Mouse (Mus musculus) stomach, embryonic 16.5 days (tissue): ENCODE measurements around the gene Nxnl1. TPM values are rescaled to one million over a fixed set of nuclear protein-coding genes. Genes with fewer than 3 reads are reported as not detected.

Experiments used
- ATAC-seq: fragments of 200-750 bp; cut with Nextera tagmentation; 2 replicates; pipeline ENCODE4 v1.8.0; 2017; ENCODE audit warnings: moderate number of reproducible peaks, moderate TSS enrichment; ENCODE audit not compliant: insufficient read depth, low FRiP score
- H3K27ac ChIP-seq: fragments of 300-500 bp; sonication (generic); 2 replicates; pipeline ENCODE4 v1.5.1; 2014; ENCODE audit warnings: low read length
- H3K27me3 ChIP-seq: fragments of 300-500 bp; sonication (generic); 2 replicates; pipeline ENCODE4 v1.6.1; 2014; ENCODE audit warnings: low read length, control low read depth, mixed read lengths; ENCODE audit not compliant: control insufficient read depth, insufficient read depth
- H3K36me3 ChIP-seq: fragments of 300-500 bp; sonication (generic); 2 replicates; pipeline ENCODE4 v1.6.1; 2014; ENCODE audit warnings: low read length; ENCODE audit not compliant: control insufficient read depth, insufficient read depth
- H3K4me1 ChIP-seq: fragments of 300-500 bp; sonication (generic); 2 replicates; pipeline ENCODE4 v1.6.1; 2014; ENCODE audit warnings: low read length, control low read depth, mixed read lengths; ENCODE audit not compliant: control insufficient read depth, insufficient read depth
- H3K4me2 ChIP-seq: fragments of 300-500 bp; sonication (generic); 2 replicates; pipeline ENCODE4 v1.6.1; 2014; ENCODE audit warnings: low read depth, low read length, mixed read lengths
- H3K4me3 ChIP-seq: fragments of 300-500 bp; sonication (generic); replicated peaks from 2 replicates; pipeline ENCODE4 v1.5.1; 2014; ENCODE audit warnings: mild to moderate bottlenecking, low read length
- H3K9ac ChIP-seq: fragments of 300-500 bp; sonication (generic); 2 replicates; pipeline ENCODE4 v1.6.1; 2014; ENCODE audit warnings: low read length
- H3K9me3 ChIP-seq: fragments of 300-500 bp; sonication (generic); replicated peaks from 2 replicates; pipeline ENCODE4 v1.6.1; 2016; ENCODE audit warnings: low read length, control low read depth; ENCODE audit not compliant: control insufficient read depth
- WGBS: fragments of 180-500 bp; shearing (Covaris S2); extraction: QIAGEN DNeasy Blood & Tissue Kit; methylation state at CpG from one replicate; pipeline ENCODE4 v1.1.7; 2014; 5-methylcytosine and 5-hydroxymethylcytosine counted together
- polyA plus RNA-seq: library from polyadenylated mRNA; unstranded; fragments of >200 nt; fragmentation: Nextera tagmentation; extraction: Ambion mirVana; gene quantifications from 2 replicates; pipeline ENCODE4 v1.2.1, GENCODE M21; 2015

Gene Nxnl1
- polyA plus RNA-seq, 1 experiment from 2014 or later = 0.08 TPM

- Histone ChIP-seq H3K9ac (no peak overlapping the region), H3K27ac (0 out of 2 replicates have a peak overlapping the region, but pooled peaks have one; percentile 15), H3K27me3 (peaks cover 2% of the 10 kb centered on the region), H3K4me3 (no peak overlapping the region), H3K4me2 (no peak overlapping the region), H3K9me3 (no peaks in the 10 kb centered on the region), H3K36me3 (no peaks in the 10 kb centered on the region), H3K4me1 (peaks cover 8% of the 10 kb centered on the region; the same call in 1 of the 2 replicates)
- no peak for ATAC-seq
- 43% methylated on average over 6 of the region's 6 CpGs for WGBS
These were observed 13.6 kb downstream of the Nxnl1 start for GRCm38 (mm10) chr8:71552770-71553169.

DNA sequence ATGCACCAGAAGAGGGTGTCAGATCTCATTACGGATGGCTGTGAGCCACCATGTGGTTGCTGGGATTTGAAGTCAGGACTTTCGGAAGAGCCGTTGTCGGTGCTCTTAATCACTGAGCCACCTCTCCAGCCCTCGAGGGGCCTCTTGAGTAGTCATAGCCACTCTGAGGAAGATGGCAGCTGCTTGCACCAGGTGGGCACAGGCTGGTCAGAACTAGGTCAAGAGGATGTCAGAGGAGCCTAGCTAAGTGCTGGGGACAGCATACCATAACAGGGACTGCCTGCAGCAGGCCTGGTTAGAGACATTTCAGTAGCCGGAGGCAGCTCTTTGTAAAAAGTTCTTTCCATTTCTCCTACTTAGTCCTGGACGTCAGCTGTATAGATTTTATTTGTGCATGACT, 15.6 kb downstream of the Nxnl1 start:
- no peaks in the 10 kb centered on the region for H3K27me3 ChIP-seq
- peaks cover 8% of the 10 kb centered on the region; the same call in 1 of the 2 replicates for H3K4me1 ChIP-seq
- ATAC-seq = no peak
- no peak overlapping the region for H3K4me2 ChIP-seq
- no peak overlapping the region for H3K9ac ChIP-seq
- H3K36me3 ChIP-seq = no peaks in the 10 kb centered on the region
- no peaks in the 10 kb centered on the region for H3K9me3 ChIP-seq
- H3K27ac ChIP-seq = no peak overlapping the region
- no peak overlapping the region for H3K4me3 ChIP-seq
- WGBS = 65% methylated on average over 7 of the region's 7 CpGs

GRCm38 (mm10) chr8:71547590-71547989, 18.8 kb downstream of the Nxnl1 start:
- 87% methylated on average over 7 of the region's 7 CpGs for WGBS

DNA sequence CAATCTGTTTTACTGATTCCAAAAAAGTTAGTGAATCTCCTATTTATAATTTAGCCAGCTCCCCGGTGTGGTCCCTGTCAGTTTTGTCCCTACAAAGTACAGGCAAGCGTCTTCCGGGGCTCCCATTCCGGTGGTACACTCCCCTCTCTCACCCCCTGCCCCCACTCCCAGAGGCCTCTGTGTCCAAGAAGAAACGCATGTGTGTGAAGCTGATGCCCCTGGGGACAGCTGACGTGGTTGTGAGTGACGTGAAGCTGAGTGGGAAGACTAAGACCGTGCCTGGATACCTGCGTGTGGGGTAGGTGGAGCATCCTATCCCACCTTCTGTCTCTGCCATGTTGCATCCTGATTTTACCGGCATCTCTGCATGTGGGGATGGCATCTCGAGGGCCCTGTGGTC, 21.3 kb downstream of the Nxnl1 start:
- WGBS = 88% methylated on average over 11 of the region's 11 CpGs
- Histone ChIP-seq H3K9ac (no peak overlapping the region), H3K4me2 (no peak overlapping the region), H3K9me3 (no peaks in the 10 kb centered on the region), H3K4me3 (no peak overlapping the region), H3K27me3 (no peaks in the 10 kb centered on the region), H3K4me1 (peaks cover 7% of the 10 kb centered on the region; the same call in 1 of the 2 replicates), H3K27ac (no peak overlapping the region), H3K36me3 (no peaks in the 10 kb centered on the region)
- no peak for ATAC-seq

More at GRCm38 (mm10) chr8:71547590-71547989, 18.8 kb downstream of the Nxnl1 start:
- H3K4me1 ChIP-seq = peaks cover 10% of the 10 kb centered on the region; the same call in 1 of the 2 replicates
- H3K9ac ChIP-seq = no peak overlapping the region
- no peak for ATAC-seq
- no peaks in the 10 kb centered on the region for H3K27me3 ChIP-seq
- no peak overlapping the region for H3K4me2 ChIP-seq
- no peaks in the 10 kb centered on the region for H3K36me3 ChIP-seq
- no peak overlapping the region for H3K27ac ChIP-seq
- H3K4me3 ChIP-seq = no peak overlapping the region
- H3K9me3 ChIP-seq = no peaks in the 10 kb centered on the region

DNA sequence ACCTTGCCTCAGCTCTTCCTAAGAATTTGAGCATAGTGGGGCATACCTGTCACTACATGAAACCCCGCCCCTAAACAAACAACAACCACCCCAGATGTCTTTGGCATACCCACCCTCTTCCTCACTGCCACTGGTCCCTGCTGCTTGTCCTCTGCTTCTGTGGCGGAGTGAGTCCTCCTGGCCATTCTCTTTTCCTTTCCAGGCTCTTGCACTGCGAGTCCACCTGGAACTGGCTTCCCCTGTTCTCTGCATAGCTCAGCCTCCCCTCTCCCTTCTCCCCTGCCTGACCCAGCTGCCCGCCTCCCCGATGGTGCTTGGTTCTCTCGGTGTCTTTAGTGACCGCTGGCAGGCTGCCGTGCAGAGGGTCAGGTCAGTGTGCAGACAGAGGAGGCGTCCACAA, 22.6 kb downstream of the Nxnl1 start:
- Histone ChIP-seq H3K27me3 (no peaks in the 10 kb centered on the region), H3K4me1 (peaks cover 7% of the 10 kb centered on the region; the same call in 1 of the 2 replicates), H3K4me3 (peak overlapping the region; percentile 93), H3K27ac (no peak overlapping the region), H3K4me2 (peak overlapping the region; percentile 90), H3K9ac (peak overlapping the region; percentile 86), H3K9me3 (no peaks in the 10 kb centered on the region), H3K36me3 (no peaks in the 10 kb centered on the region)
- no peak for ATAC-seq
- 82% methylated on average over 9 of the region's 9 CpGs for WGBS

GRCm38 (mm10) chr8:71542632-71543343, 23.6 kb downstream of the Nxnl1 start, which contains the start of gene Mvb12a:
Gene Mvb12a, plus strand, starts transcription at chr8:71542922.
- H3K9me3 ChIP-seq = no peaks in the 10 kb centered on the region
- no peaks in the 10 kb centered on the region for H3K36me3 ChIP-seq
- peak within 1 kb of the TSS; percentile 90 for H3K4me2 ChIP-seq
- peaks cover 9% of the 10 kb centered on the region; the same call in 1 of the 2 replicates for H3K4me1 ChIP-seq
- no peaks in the 10 kb centered on the region for H3K27me3 ChIP-seq
- under 1% methylated on average over 55 of the region's 55 CpGs for WGBS
- peak; percentile 97 for ATAC-seq
- peak within 1 kb of the TSS; percentile 93 for H3K4me3 ChIP-seq
- peak within 1 kb of the TSS; percentile 86 for H3K9ac ChIP-seq
- peak within 1 kb of the TSS; percentile 46; the same call in 1 of the 2 replicates for H3K27ac ChIP-seq

GRCm38 (mm10) chr8:71537028-71537867, 29.2 kb downstream of the Nxnl1 start, which contains the start of gene Bst2:
Gene Bst2, minus strand, starts transcription at chr8:71537456.
- Histone ChIP-seq H3K4me3 (peak within 1 kb of the TSS; percentile 51), H3K27me3 (no peaks in the 10 kb centered on the region), H3K9ac (peak within 1 kb of the TSS; percentile 68), H3K36me3 (no peaks in the 10 kb centered on the region), H3K4me2 (peak within 1 kb of the TSS; percentile 66), H3K4me1 (0 out of 2 replicates have a peak, but pooled peaks cover 5% of the 10 kb centered on the region), H3K9me3 (no peaks in the 10 kb centered on the region), H3K27ac (peak within 1 kb of the TSS; percentile 54)
- peak; percentile 90 for ATAC-seq
- 4% methylated on average over 37 of the region's 37 CpGs for WGBS

- H3K4me2 ChIP-seq = no peak overlapping the region
These were observed 30.7 kb downstream of the Nxnl1 start for GRCm38 (mm10) chr8:71535663-71536062.

More at GRCm38 (mm10) chr8:71535663-71536062, 30.7 kb downstream of the Nxnl1 start:
- H3K27ac ChIP-seq = no peak overlapping the region
- no peak overlapping the region for H3K4me3 ChIP-seq
- no peaks in the 10 kb centered on the region for H3K27me3 ChIP-seq
- H3K9ac ChIP-seq = no peak overlapping the region
- H3K4me1 ChIP-seq = 0 out of 2 replicates have a peak, but pooled peaks cover 5% of the 10 kb centered on the region
- H3K9me3 ChIP-seq = no peaks in the 10 kb centered on the region
- no peak for ATAC-seq
- H3K36me3 ChIP-seq = no peaks in the 10 kb centered on the region
- WGBS = 62% methylated on average over 5 of the region's 5 CpGs
